Mouse (Mus musculus): ENCODE measurements at regions not wholly inside any gene's neighbourhood (a gene's known extent, or its start where the extent isn't known, plus 50 kb on each side); places are given as distances from the start of the nearest gene placed in this dataset. TPM values are rescaled to one million over a fixed set of nuclear protein-coding genes. Genes with fewer than 3 reads are reported as not detected.

Small RNA genes lying in the stretch of these regions (microRNA-seq; reads per million reads assigned to microRNA genes)
- not detected for gene Mir6420

Measured in embryonic facial prominence, embryonic 10.5 days (tissue).